Mouse (Mus musculus) liver, adult 2 months (tissue): ENCODE measurements around the gene Sema6b. TPM values are rescaled to one million over a fixed set of nuclear protein-coding genes. Genes with fewer than 3 reads are reported as not detected.

Experiments
- DNase-seq: peaks from one replicate; pipeline ENCODE4 v3.0.0-alpha.2; 2011; ENCODE audit warnings: low read depth, low spot score; ENCODE audit errors: extremely low read depth
- H3K27ac ChIP-seq: fragments of 200-500 bp; replicated peaks from 2 replicates; pipeline ENCODE4 v1.5.1; 2012; ENCODE audit warnings: low read depth, mild to moderate bottlenecking, control low read depth, inconsistent platforms, low read length; ENCODE audit not compliant: insufficient read depth
- H3K27me3 ChIP-seq: fragments of 200-500 bp; 2 replicates; pipeline ENCODE4 v1.6.1; 2012; ENCODE audit warnings: mild to moderate bottlenecking, moderate library complexity, low read length, inconsistent platforms; ENCODE audit not compliant: control insufficient read depth, insufficient read depth
- H3K36me3 ChIP-seq: fragments of 200-500 bp; 2 replicates; pipeline ENCODE4 v1.6.1; 2012; ENCODE audit warnings: low read length, inconsistent platforms; ENCODE audit not compliant: control insufficient read depth, insufficient read depth
- H3K4me1 ChIP-seq: fragments of 200-500 bp; 2 replicates; pipeline ENCODE4 v1.6.1; 2011; ENCODE audit warnings: low read length; ENCODE audit not compliant: control insufficient read depth, insufficient read depth
- H3K4me3 ChIP-seq: fragments of 200-500 bp; 2 replicates; pipeline ENCODE4 v1.5.1; 2011; ENCODE audit warnings: low read depth, mild to moderate bottlenecking, control low read depth, low read length, moderate library complexity; ENCODE audit not compliant: insufficient read depth
- H3K79me2 ChIP-seq: fragments of 200-500 bp; 2 replicates; pipeline ENCODE4 v1.6.1; 2012; ENCODE audit warnings: inconsistent platforms, mild to moderate bottlenecking, low read length, moderate library complexity; ENCODE audit not compliant: control insufficient read depth, insufficient read depth
- H3K9ac ChIP-seq: fragments of 200-500 bp; 2 replicates; pipeline ENCODE4 v1.6.1; 2012; ENCODE audit warnings: low read depth, mild to moderate bottlenecking, control low read depth, inconsistent platforms, low read length
- CTCF ChIP-seq: fragments of 200-500 bp; IDR thresholded peaks from 2 replicates; pipeline ENCODE4 v1.5.1; 2011; ENCODE audit warnings: low read depth, low read length, control low read depth
- POLR2A ChIP-seq: fragments of 200-500 bp; IDR thresholded peaks from 2 replicates; pipeline ENCODE4 v1.6.1; 2011; ENCODE audit warnings: low read length, control low read depth; ENCODE audit not compliant: insufficient read depth; ENCODE audit errors: extremely low read depth
- WGBS: fragments of 180-500 bp; shearing (Covaris S2); methylation state at CpG from one replicate; pipeline ENCODE4 v1.1.7; 2018; 5-methylcytosine and 5-hydroxymethylcytosine counted together
- polyA plus RNA-seq: library from polyadenylated mRNA; depleted of rRNA; stranded (reverse); fragments of >200 nt; gene quantifications from 2 replicates; pipeline ENCODE4 v1.2.3, GENCODE M21; 2012
- total RNA-seq: library from RNA; depleted of rRNA; stranded (reverse); fragments of >200 nt; gene quantifications from 2 replicates; pipeline ENCODE4 v1.2.3, GENCODE M21; 2014

Gene Sema6b
- total and polyA plus RNA-seq, 2 experiments = 1.3 to 3.9 TPM

DNA sequence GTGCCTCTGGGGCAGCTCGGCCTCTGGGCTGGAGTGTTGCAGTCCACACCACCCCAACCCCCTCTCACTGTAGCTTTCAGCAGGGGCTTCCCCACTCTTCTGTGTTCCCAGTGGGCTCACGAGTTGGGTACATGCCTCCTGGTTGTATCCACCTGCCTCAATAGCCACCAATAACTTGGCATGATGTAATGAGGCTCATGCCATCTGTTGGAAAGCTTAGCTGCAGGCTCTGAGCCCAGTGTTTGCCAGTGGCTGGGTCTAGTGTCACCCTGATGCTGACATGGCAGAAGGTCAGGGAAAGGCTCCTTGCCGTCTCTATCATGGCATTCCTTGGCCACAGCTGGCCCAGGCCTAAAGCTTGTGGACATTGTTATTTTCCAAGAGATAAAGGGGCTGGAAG is 39.3 kb downstream of the Sema6b start:
- TF ChIP-seq CTCF = no peak
- no peak for TF ChIP-seq POLR2A
- Histone ChIP-seq H3K9ac (no peak overlapping the region), H3K4me3 (no peak overlapping the region), H3K4me1 (peaks cover 5% of the 10 kb centered on the region), H3K27me3 (no peaks in the 10 kb centered on the region), H3K79me2 (no peaks in the 10 kb centered on the region), H3K36me3 (peaks cover 2% of the 10 kb centered on the region; the same call in 1 of the 2 replicates), H3K27ac (no peak overlapping the region)
- DNase-seq = peak; percentile 81
- WGBS = 47% methylated on average over 3 of the region's 3 CpGs

DNA sequence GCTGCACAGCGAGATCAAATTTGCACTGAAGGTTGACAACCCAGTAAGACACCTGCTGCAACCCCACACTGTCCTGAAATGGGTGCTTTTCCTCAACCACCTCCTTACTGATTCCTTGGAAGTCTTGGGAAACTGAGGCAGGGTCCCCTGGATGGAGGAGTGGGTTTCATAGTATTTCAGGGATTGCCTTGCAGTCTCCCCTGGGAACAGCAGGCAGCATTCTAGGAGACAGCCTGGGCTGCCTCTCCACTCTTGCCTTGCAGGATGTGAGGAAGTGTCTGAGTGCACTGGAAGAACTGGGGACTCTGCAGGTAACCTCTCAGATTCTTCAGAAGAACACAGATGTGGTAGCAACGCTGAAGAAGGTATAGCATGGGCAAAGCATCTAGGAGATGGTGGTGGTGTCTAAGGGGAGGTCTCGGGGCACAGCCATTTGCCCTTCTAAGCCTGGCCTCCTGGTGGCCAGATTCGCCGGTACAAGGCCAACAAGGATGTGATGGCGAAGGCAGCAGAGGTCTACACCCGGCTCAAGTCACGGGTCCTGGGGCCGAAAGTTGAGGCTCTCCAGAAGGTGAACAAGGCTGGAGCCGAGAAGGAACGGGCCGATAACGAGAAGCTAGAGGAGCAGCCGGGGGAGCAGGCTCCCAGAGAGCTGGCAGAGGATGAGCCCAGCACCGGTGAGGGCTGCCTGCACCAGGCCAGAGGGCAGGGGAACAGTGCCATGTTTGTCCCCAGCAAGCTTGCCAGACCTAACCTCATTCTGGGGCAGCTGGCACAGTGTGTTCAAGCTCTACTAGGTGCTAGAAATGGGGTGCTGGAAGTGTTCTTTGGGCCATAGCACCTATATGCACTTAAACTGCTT is 41.2 kb downstream of the Sema6b start:
- Histone ChIP-seq H3K4me1 (peaks cover 5% of the 10 kb centered on the region), H3K36me3 (peaks cover 10% of the 10 kb centered on the region; the same call in 1 of the 2 replicates), H3K79me2 (no peaks in the 10 kb centered on the region), H3K27me3 (no peaks in the 10 kb centered on the region), H3K4me3 (no peak overlapping the region), H3K9ac (no peak overlapping the region), H3K27ac (no peak overlapping the region)
- DNase-seq = peak; percentile 87
- peak; percentile 63 for TF ChIP-seq CTCF
- no peak for TF ChIP-seq POLR2A
- WGBS = 58% methylated on average over 15 of the region's 15 CpGs

DNA sequence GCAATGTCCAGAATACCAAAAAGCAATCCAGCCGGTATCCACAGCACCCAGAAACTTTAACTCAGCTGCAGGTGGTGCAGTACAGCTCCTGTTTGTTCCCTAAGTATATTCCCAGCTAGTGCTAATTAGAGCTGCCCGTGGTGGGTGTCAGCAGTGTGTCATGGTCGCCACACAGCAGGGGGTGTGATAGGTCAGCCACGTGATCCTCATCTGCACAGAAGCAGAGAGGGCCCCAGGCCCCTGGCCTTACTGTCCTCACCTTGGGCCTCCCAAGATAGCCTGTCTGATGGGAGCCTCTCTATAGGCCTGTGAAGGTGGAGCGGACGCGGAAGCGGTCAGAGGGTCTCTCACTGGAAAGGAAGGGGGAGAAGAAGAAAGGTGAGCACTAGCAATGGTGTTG is 42.0 kb downstream of the Sema6b start:
- Histone ChIP-seq H3K27me3 (no peaks in the 10 kb centered on the region), H3K4me1 (peaks cover 5% of the 10 kb centered on the region), H3K36me3 (peaks cover 12% of the 10 kb centered on the region; the same call in 1 of the 2 replicates), H3K4me3 (no peak overlapping the region), H3K27ac (no peak overlapping the region), H3K79me2 (no peaks in the 10 kb centered on the region), H3K9ac (no peak overlapping the region)
- TF ChIP-seq POLR2A (no peak), CTCF (no peak)
- DNase-seq = no peak
- WGBS = 93% methylated on average over 8 of the region's 8 CpGs

DNA sequence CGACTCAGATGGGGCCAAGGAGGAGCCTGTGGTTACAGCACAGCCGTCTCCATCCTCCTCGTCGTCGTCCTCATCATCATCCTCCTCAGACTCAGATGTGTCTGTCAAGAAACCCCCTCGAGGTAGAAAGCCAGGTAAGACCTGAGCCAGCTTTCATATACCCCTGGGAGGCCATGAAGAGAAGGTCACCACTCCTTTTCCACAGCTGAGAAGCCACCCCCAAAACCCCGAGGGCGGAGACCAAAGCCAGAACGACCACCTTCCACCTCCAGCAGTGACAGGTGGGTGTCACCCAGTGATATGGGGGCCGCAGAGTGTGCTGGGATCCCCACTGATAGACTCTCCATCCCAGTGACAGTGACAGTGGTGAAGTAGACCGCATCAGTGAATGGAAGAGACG is 43.3 kb downstream of the Sema6b start:
- Histone ChIP-seq H3K27me3 (no peaks in the 10 kb centered on the region), H3K36me3 (peaks cover 13% of the 10 kb centered on the region; the same call in 1 of the 2 replicates), H3K9ac (no peak overlapping the region), H3K4me3 (no peak overlapping the region), H3K27ac (no peak overlapping the region), H3K79me2 (no peaks in the 10 kb centered on the region), H3K4me1 (peaks cover 5% of the 10 kb centered on the region)
- DNase-seq = no peak
- WGBS = 90% methylated on average over 12 of the region's 12 CpGs
- TF ChIP-seq POLR2A (no peak), CTCF (no peak)

DNA sequence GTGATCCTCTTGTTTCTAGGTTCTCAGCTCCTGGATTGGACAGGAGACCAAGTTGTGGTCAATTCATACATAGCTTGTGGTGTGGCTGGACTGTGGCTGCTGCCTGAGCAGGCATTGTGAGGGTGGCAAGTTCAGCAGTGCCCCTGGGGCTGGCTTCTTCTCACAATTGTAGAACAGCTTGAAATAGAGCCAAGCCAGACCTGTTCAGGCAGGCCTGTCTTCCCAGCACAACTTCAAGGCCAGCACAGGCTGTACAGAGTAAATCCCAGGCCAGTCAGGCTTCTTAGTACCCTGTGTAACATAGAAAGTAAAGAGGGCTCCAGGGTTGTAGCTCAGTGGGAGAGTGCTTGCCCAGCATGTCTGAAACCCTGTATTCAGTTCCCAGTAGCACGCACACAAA is 47.3 kb downstream of the Sema6b start:
- Histone ChIP-seq H3K27me3 (no peaks in the 10 kb centered on the region), H3K4me3 (no peak overlapping the region), H3K9ac (no peak overlapping the region), H3K27ac (no peak overlapping the region), H3K4me1 (peaks cover 2% of the 10 kb centered on the region; the same call in 1 of the 2 replicates), H3K79me2 (0 out of 2 replicates have a peak, but pooled peaks cover 4% of the 10 kb centered on the region), H3K36me3 (peaks cover 17% of the 10 kb centered on the region; the same call in 1 of the 2 replicates)
- DNase-seq = no peak
- TF ChIP-seq CTCF = no peak
- TF ChIP-seq POLR2A = no peak
- 100% methylated on average over 1 of the region's 1 CpGs for WGBS

DNA sequence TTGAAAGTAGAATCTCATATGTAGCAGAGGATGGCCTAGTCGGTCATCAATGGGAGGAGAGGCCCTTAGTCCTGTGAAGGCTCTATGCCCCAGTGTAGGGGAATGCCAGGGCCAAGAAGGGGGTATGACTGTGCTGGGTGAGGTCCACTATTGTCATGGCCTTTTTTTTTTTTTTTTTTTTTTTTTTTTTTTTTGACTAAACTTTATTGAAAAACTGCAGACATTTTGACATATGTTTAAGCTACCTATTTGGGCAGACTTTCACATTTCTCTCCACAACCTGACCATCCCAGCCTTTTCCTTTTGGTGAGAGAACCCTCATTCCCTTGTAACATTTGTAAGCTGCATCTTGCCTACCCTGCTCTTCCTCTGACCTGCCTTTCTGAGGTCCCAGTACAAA is 47.8 kb downstream of the Sema6b start:
- 0 out of 2 replicates have a peak, but pooled peaks cover 4% of the 10 kb centered on the region for H3K79me2 ChIP-seq
- H3K4me3 ChIP-seq = no peak overlapping the region
- H3K27ac ChIP-seq = no peak overlapping the region
- H3K9ac ChIP-seq = no peak overlapping the region
- TF ChIP-seq CTCF (no peak), POLR2A (no peak)
- DNase-seq = no peak
- H3K27me3 ChIP-seq = no peaks in the 10 kb centered on the region
- H3K36me3 ChIP-seq = peaks cover 20% of the 10 kb centered on the region; the same call in 1 of the 2 replicates
- peaks cover 2% of the 10 kb centered on the region; the same call in 1 of the 2 replicates for H3K4me1 ChIP-seq
- WGBS = 94% methylated on average over 1 of the region's 1 CpGs
